Mouse (Mus musculus): ENCODE data around the gene H2-T23.
A peak's percentile ranks its signal among the peaks of the same experiment; 100 is the strongest.

The H2-T23 gene

DNA sequence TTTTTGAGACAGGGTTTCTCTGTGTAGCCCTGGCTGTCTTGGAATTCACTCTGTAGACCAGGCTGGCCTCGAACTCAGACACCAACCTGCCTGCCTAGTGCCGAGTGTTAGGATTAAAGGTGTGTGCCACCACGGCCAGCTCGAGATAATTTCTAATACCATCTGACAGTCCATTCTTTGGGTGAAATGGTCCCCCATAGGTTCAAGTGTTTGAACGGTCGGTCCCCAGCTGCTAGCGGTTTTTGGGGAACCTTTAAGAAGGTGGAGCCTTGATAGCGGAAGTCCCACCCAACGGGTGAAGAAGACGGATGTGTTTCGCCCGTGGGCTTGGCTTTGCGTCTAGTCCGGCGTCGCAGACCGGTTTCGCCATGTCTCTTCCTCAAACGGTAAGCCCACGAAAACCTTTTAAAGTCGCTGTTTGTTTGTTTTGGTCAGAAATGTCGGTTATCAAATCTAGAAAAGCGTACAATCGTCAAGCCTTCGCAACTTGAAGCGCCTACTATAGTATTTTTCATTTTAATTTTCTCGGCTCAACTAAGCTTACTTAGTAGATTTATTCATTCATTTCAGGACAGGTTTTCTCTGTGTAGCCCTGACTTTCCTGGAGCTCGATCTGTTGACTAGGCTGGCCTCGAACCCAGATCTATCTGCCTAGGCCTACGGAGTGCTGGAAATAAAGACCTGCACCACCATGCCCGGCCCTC, 38.3 kb downstream of the H2-T23 start:
- DNase-seq (ENCODE audit: low spot score in 2 of 2): peak; percentile 44 to 79

DNA sequence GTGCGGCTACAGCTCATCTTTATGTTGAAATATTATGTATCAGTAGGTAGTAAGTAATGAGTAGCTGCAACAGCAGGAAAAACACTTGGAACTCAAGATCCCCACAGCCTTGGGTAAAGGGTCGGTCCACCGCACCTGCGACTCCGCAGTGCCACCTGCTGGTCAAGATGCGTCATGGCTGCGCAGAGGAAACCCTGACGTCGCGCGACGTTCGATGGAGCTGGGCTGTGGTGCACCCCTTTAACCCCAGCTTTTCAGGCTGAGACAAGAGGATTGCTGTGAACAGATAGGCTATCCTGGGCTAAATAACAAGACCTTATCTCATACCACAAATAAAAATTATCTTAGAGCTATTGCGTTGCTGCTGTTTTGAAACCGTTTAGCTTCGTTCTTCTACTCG, 39.0 kb downstream of the H2-T23 start:
- DNase-seq (ENCODE audit: low spot score in 2 of 2): peak; percentile 62 to 63

DNA sequence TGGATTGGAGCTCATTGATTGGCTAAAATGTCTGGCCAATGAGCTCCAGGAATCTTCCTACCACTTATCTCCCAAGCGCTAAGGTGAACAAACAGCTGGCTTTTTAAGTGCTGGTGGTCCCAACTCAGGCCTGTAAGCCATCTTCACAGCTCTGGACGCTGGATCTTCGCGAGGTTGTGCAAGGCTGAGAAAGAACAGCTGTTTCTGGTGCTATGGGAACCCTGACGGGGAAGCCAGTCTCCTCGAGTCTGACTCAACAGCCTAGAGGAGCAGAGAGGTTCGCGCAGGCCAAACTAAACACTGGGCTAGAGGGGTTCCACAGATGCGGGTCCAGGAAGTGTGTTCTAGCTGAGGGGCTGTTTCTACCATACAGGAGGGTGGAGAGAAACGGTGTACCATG, 40.9 kb downstream of the H2-T23 start:
- DNase-seq (ENCODE audit: low spot score in 2 of 2): no peak

DNA sequence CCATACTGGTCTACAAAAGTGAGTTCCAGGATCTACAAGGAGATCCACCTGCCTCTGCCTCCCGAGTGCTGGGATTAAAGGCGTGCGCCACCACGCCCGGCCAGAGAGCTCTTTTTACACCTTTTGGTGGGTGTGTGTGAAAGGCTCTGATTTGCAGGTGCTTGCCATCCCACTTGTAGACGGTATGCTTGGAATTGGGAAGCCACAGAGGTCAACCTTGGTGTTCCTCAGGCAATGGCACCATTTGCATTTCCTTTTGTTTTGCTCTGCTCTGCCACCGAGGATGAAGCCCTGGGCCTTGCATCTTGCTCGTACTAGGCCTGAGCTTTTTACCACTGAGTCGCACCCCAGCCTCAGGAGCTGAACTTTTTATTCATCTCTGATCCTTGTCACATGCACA, 50.9 kb downstream of the H2-T23 start:
- no peak for DNase-seq (ENCODE audit: low spot score in 2 of 2)

- peak; percentile 24 to 53 for DNase-seq (ENCODE audit: low spot score in 2 of 2)
Measured at GRCm38 (mm10) chr17:35980363-35980754, 52.3 kb downstream of the H2-T23 start.
